In genomic region chr8:77256450-77257084, GRCm38 (mm10) we compare ENCODE assay signal across 12 mouse cellular contexts.
DNase-seq lines count a peak whose midpoint lies in the region; ATAC-seq and TF ChIP-seq lines count a peak whose summit lies in the region.
"Had no signal": no experiment of that assay in that cellular context is flagged by ENCODE, and none has a peak within 500 bp of the region (broad histone marks: within the 10 kb centered on the region; RNA-seq: fewer than 3 reads in every experiment).

No protein-coding gene starts in this region.

- TF ChIP-seq CTCF in layer of hippocampus, adult 2 months (conservative IDR thresholded peaks at IDR 0.05) = no peak
- TF ChIP-seq CTCF in midbrain, postnatal 0 days (IDR thresholded peaks at IDR 0.05) = no peak
- no peak for TF ChIP-seq CTCF in kidney, adult 2 months (conservative IDR thresholded peaks at IDR 0.05; ENCODE audit: insufficient read depth, insufficient read length, low read depth, low read length)

- H3K27ac ChIP-seq in forebrain, embryonic 14.5 days (ENCODE audit: low read depth, low read length) = no peak overlapping the region
- H3K27ac ChIP-seq in forebrain, embryonic 11.5 days (ENCODE audit: low read depth, low read length) = no peak overlapping the region
- H3K27ac ChIP-seq in layer of hippocampus, adult 2 months = peak overlapping the region; percentile 93
- H3K27ac ChIP-seq in midbrain, postnatal 0 days (ENCODE audit: low read depth, low read length) = 0 out of 2 replicates have a peak overlapping the region, but pooled peaks have one; percentile 7
- H3K27ac ChIP-seq in kidney, adult 2 months (ENCODE audit: insufficient read depth, low read depth, low read length) = no peak overlapping the region
- H3K27ac ChIP-seq: liver, embryonic 12.5 days had no signal

- no peak overlapping the region for H3K4me3 ChIP-seq in forebrain, embryonic 14.5 days (ENCODE audit: low read depth, low read length)
- H3K4me3 ChIP-seq in forebrain, embryonic 11.5 days (ENCODE audit: low read depth, low read length) = no peak overlapping the region
- H3K4me3 ChIP-seq in layer of hippocampus, adult 2 months = no peak overlapping the region
- H3K4me3 ChIP-seq in midbrain, postnatal 0 days (ENCODE audit: low read depth, low read length) = no peak overlapping the region
- no peak overlapping the region for H3K4me3 ChIP-seq in kidney, adult 2 months (ENCODE audit: insufficient read depth, low read depth, low read length)
- H3K4me3 ChIP-seq: liver, embryonic 12.5 days; myocyte had no signal

- H3K4me1 ChIP-seq in forebrain, embryonic 14.5 days (ENCODE audit: control insufficient read depth, insufficient read depth, low read length) = no peaks in the 10 kb centered on the region
- H3K4me1 ChIP-seq in forebrain, embryonic 11.5 days (replicated peaks; ENCODE audit: control insufficient read depth, insufficient read depth, low read length) = no peaks in the 10 kb centered on the region
- H3K4me1 ChIP-seq in midbrain, postnatal 0 days (ENCODE audit: insufficient read depth, low read length) = no peaks in the 10 kb centered on the region
- H3K4me1 ChIP-seq in kidney, adult 2 months (ENCODE audit: control insufficient read depth, insufficient read depth, low read length) = 0 out of 2 replicates have a peak, but pooled peaks cover 3% of the 10 kb centered on the region
- H3K4me1 ChIP-seq: liver, embryonic 12.5 days had no signal

- WGBS in forebrain, embryonic 14.5 days = 90% methylated on average over 5 of the region's 5 CpGs
- WGBS in forebrain, embryonic 11.5 days = 95% methylated on average over 5 of the region's 5 CpGs
- 74% methylated on average over 5 of the region's 5 CpGs for WGBS in midbrain, postnatal 0 days
- 95% methylated on average over 5 of the region's 5 CpGs for WGBS in kidney, adult 2 months

- no peaks in the 10 kb centered on the region for H3K27me3 ChIP-seq in forebrain, embryonic 14.5 days (replicated peaks; ENCODE audit: control insufficient read depth, insufficient read depth, low read length)
- no peaks in the 10 kb centered on the region for H3K27me3 ChIP-seq in forebrain, embryonic 11.5 days (ENCODE audit: control insufficient read depth, insufficient read depth, low read length)
- no peaks in the 10 kb centered on the region for H3K27me3 ChIP-seq in midbrain, postnatal 0 days (ENCODE audit: insufficient read depth, low read length)
- H3K27me3 ChIP-seq in kidney, adult 2 months (replicated peaks; ENCODE audit: control insufficient read depth, insufficient read depth, low read length) = no peaks in the 10 kb centered on the region
- H3K27me3 ChIP-seq: liver, embryonic 12.5 days had no signal

- DNase-seq in forebrain, embryonic 14.5 days (ENCODE audit: low spot score) = peak; percentile 35
- no peak for DNase-seq in forebrain, embryonic 11.5 days (ENCODE audit: low spot score)
- peak; percentile 93 for DNase-seq in brain, adult 2 months (ENCODE audit: low read depth, low spot score)
- DNase-seq in layer of hippocampus, adult 2 months (ENCODE audit: low spot score in 2 of 2) = peak; percentile 68 to 91
- peak; percentile 55 for DNase-seq in midbrain, postnatal 0 days (ENCODE audit: low spot score)
- DNase-seq in cerebellum, adult 8-10 months = no peak
- no peak for DNase-seq in kidney, adult 2 months
- DNase-seq in cerebellum, postnatal 4 days (ENCODE audit: low spot score in 2 of 2) = no peak
- DNase-seq: cerebellum, adult 11 months; lung, postnatal 4 days had no signal

- H3K9me3 ChIP-seq in forebrain, embryonic 14.5 days (replicated peaks; ENCODE audit: control insufficient read depth, low read length) = no peaks in the 10 kb centered on the region
- H3K9me3 ChIP-seq in forebrain, embryonic 11.5 days (ENCODE audit: control insufficient read depth, low read length) = no peaks in the 10 kb centered on the region
- H3K9me3 ChIP-seq in midbrain, postnatal 0 days (ENCODE audit: low read length) = no peaks in the 10 kb centered on the region
- H3K9me3 ChIP-seq: liver, embryonic 12.5 days had no signal

- ATAC-seq in forebrain, embryonic 14.5 days = peak; percentile 40; the same call in 1 of the 2 replicates
- no peak for ATAC-seq in forebrain, embryonic 11.5 days (replicated peaks; ENCODE audit: low FRiP score)
- peak; percentile 79 for ATAC-seq in midbrain, postnatal 0 days (ENCODE audit: low FRiP score)
- ATAC-seq: liver, embryonic 12.5 days had no signal

- H3K9ac ChIP-seq in forebrain, embryonic 14.5 days (ENCODE audit: low read length) = no peak overlapping the region
- no peak overlapping the region for H3K9ac ChIP-seq in forebrain, embryonic 11.5 days (ENCODE audit: low read length)
- H3K9ac ChIP-seq in midbrain, postnatal 0 days (replicated peaks; ENCODE audit: low read length, poor library complexity, severe bottlenecking) = no peak overlapping the region
- H3K9ac ChIP-seq: liver, embryonic 12.5 days had no signal

- no peaks in the 10 kb centered on the region for H3K36me3 ChIP-seq in forebrain, embryonic 14.5 days (ENCODE audit: control insufficient read depth, insufficient read depth, low read length)
- H3K36me3 ChIP-seq in forebrain, embryonic 11.5 days (ENCODE audit: control insufficient read depth, insufficient read depth, low read length) = no peaks in the 10 kb centered on the region
- H3K36me3 ChIP-seq in midbrain, postnatal 0 days (ENCODE audit: insufficient read depth, low read length) = no peaks in the 10 kb centered on the region
- H3K36me3 ChIP-seq in kidney, adult 2 months (ENCODE audit: control insufficient read depth, insufficient read depth, low read length) = no peaks in the 10 kb centered on the region; the same call in 1 of the 2 replicates

- no peak for TF ChIP-seq POLR2A in kidney, adult 2 months (IDR thresholded peaks at IDR 0.05; ENCODE audit: low read depth, low read length)

- no peak overlapping the region for H3K4me2 ChIP-seq in forebrain, embryonic 14.5 days (ENCODE audit: low read length)
- H3K4me2 ChIP-seq in forebrain, embryonic 11.5 days (ENCODE audit: low read depth, low read length, severe bottlenecking) = no peak overlapping the region
- no peak overlapping the region for H3K4me2 ChIP-seq in midbrain, postnatal 0 days (ENCODE audit: low read depth, low read length, poor library complexity, severe bottlenecking)
- H3K4me2 ChIP-seq: liver, embryonic 12.5 days had no signal

Comparison
In these comparisons a context has a peak if more than half of its experiments do, and no peak if none do; other contexts are left out.
1. DNase-seq: peak in forebrain, embryonic 14.5 days (single experiment), brain, adult 2 months (single experiment), layer of hippocampus, adult 2 months (2 of 2) and midbrain, postnatal 0 days (single experiment); none in forebrain, embryonic 11.5 days (single experiment), cerebellum, adult 8-10 months (single experiment), kidney, adult 2 months (single experiment) and cerebellum, postnatal 4 days (0 of 2).
2. H3K27ac ChIP-seq: peak in layer of hippocampus, adult 2 months (single experiment) and midbrain, postnatal 0 days (single experiment); none in forebrain, embryonic 14.5 days (single experiment), forebrain, embryonic 11.5 days (single experiment) and kidney, adult 2 months (single experiment).